Mouse (Mus musculus) forebrain, postnatal 0 days (tissue): ENCODE measurements at regions not wholly inside any gene's neighbourhood (a gene's known extent, or its start where the extent isn't known, plus 50 kb on each side); places are given as distances from the start of the nearest gene placed in this dataset.
A peak's percentile ranks its signal among the peaks of the same experiment; 100 is the strongest.

ENCODE experiments used
- ATAC-seq: fragments of 200-750 bp; cut with Nextera tagmentation; 2 replicates; pipeline ENCODE4 v1.8.0; 2017; ENCODE audit warnings: mild to moderate bottlenecking, moderate library complexity
- DNase-seq: peaks from one replicate; pipeline ENCODE4 v3.0.0-alpha.2; 2015
- H3K27ac ChIP-seq: fragments of 300-500 bp; sonication (generic); 2 replicates; pipeline ENCODE4 v1.5.1; 2014; ENCODE audit warnings: low read depth, mild to moderate bottlenecking, antibody characterized with exemption, low read length, moderate library complexity, mixed read lengths
- H3K27me3 ChIP-seq: fragments of 300-500 bp; sonication (generic); 2 replicates; pipeline ENCODE4 v1.6.1; 2014; ENCODE audit warnings: mild to moderate bottlenecking, low read length, mixed read lengths; ENCODE audit not compliant: insufficient read depth
- H3K36me3 ChIP-seq: fragments of 300-500 bp; sonication (generic); 2 replicates; pipeline ENCODE4 v1.6.1; 2014; ENCODE audit warnings: mild to moderate bottlenecking, moderate library complexity; ENCODE audit not compliant: insufficient read depth
- H3K4me1 ChIP-seq: fragments of 300-500 bp; sonication (generic); 2 replicates; pipeline ENCODE4 v1.6.1; 2014; ENCODE audit warnings: antibody characterized with exemption; ENCODE audit not compliant: insufficient read depth
- H3K4me2 ChIP-seq: fragments of 300-500 bp; sonication (generic); 2 replicates; pipeline ENCODE4 v1.6.1; 2014; ENCODE audit warnings: low read depth, mild to moderate bottlenecking, moderate library complexity
- H3K4me3 ChIP-seq: fragments of 300-500 bp; sonication (generic); 2 replicates; pipeline ENCODE4 v1.5.1; 2014; ENCODE audit warnings: low read depth, low read length, mixed read lengths
- H3K9ac ChIP-seq: fragments of 300-500 bp; sonication (generic); 2 replicates; pipeline ENCODE4 v1.6.1; 2014; ENCODE audit warnings: mild to moderate bottlenecking
- H3K9me3 ChIP-seq: fragments of 300-500 bp; sonication (generic); 2 replicates; pipeline ENCODE4 v1.6.1; 2016; ENCODE audit warnings: low read length
- CTCF ChIP-seq: sonication (generic); IDR thresholded peaks from 2 replicates; pipeline ENCODE4 v1.5.1; 2016; ENCODE audit warnings: antibody characterized with exemption, control low read depth, low read depth
- WGBS: fragments of 180-500 bp; shearing (Covaris S2); extraction: QIAGEN DNeasy Blood & Tissue Kit; methylation state at CpG from one replicate; pipeline ENCODE4 v1.1.7; 2014; 5-methylcytosine and 5-hydroxymethylcytosine counted together

DNA sequence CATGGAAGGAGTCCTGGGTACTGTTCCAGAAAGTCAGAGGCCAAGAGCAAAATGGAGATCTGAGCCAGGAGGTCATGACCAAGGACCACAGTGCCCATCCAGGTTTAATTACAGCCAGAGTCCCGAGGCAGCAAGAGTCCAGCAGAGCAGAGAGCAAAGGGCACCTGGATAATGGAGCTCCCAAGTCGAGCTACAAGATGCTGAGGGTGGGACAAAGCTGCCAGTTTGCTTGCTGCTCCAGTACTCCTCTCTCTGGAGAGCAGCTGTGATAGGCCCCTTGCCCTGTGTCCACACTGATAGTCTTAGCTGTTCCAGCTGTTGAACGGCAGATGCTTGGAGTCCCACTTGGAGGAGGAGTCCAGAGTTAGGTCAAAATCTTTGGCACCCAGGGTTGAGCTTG is 201.0 kb downstream of the Cdh26 start:
- H3K36me3 ChIP-seq: no peaks in the 10 kb centered on the region
- H3K9ac ChIP-seq: no peak overlapping the region
- H3K4me2 ChIP-seq: no peak overlapping the region
- no peak overlapping the region for H3K4me3 ChIP-seq
- no peak overlapping the region for H3K27ac ChIP-seq
- WGBS: 70% methylated on average over 3 of the region's 3 CpGs
- no peak for DNase-seq
- no peaks in the 10 kb centered on the region for H3K9me3 ChIP-seq
- no peak for TF ChIP-seq CTCF
- ATAC-seq: no peak
- no peaks in the 10 kb centered on the region; the same call in 1 of the 2 replicates for H3K27me3 ChIP-seq
- 0 out of 2 replicates have a peak, but pooled peaks cover 4% of the 10 kb centered on the region for H3K4me1 ChIP-seq

DNA sequence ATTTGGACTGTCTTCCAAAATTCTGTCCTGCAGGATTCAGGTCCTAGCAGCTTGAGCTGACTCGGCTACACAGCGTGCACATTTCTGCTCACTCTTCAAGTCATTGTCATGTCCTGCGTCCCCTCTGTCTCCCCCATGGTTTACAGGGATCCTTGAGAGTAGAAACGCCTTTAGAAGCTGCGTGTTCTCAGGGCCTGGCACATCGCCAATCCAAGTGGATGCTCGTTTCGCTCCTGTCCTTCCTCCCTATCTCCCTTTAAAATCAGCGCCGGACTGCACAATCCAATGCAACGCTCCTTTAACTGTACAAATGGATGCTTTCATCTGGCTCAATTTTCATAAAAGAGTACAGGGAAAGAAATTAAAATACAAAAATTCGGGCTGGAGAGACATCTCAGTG is 201.6 kb downstream of the Cdh26 start:
- no peak for ATAC-seq
- 53% methylated on average over 12 of the region's 12 CpGs for WGBS

DNA sequence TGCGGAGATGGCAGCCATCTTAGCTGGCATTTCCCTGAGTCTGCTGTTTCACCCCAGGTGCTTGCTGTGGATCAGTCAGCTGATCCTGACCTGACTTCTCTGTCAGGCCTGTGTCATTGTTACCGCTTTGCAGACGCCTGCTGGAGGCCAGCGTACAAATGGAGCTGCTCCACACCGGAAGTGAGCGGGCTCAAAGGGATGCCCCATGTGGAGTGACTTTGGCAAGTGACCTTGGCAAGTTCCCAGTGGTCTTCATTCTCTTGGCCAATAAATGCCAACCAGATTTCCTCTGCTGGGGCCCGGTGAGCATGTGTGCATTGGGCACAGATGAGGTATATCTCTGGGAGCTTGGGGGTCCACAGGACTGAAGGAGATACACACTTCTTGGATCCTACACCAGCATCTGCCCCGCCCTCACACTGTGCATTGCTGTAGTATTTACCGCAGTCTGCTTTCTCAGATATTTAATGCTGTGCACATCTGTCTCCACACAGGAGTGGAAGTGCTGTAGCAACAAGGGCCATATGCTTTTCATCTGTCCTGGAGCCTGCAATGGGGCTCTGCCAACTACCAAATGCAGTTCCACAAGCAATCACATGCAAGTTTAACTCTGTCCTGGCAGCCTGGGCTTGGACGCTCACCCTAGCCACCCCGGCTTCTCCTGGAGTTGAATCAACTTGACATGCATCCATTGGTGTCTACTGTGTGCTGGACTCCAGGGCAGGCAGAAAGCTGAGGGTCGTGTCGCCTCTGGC is 202.7 kb downstream of the Cdh26 start:
- 84% methylated on average over 13 of the region's 13 CpGs for WGBS
- H3K27me3 ChIP-seq: no peaks in the 10 kb centered on the region
- no peak overlapping the region for H3K4me3 ChIP-seq
- 0 out of 2 replicates have a peak, but pooled peaks cover 4% of the 10 kb centered on the region for H3K4me1 ChIP-seq
- DNase-seq (no peak), ATAC-seq (no peak)
- no peak overlapping the region for H3K9ac ChIP-seq
- no peak overlapping the region for H3K27ac ChIP-seq
- TF ChIP-seq CTCF: no peak
- H3K36me3 ChIP-seq: no peaks in the 10 kb centered on the region
- no peaks in the 10 kb centered on the region for H3K9me3 ChIP-seq
- H3K4me2 ChIP-seq: no peak overlapping the region

More for the DNA sequence above, 201.6 kb downstream of the Cdh26 start:
- Histone ChIP-seq H3K9ac (no peak overlapping the region), H3K36me3 (no peaks in the 10 kb centered on the region), H3K27ac (no peak overlapping the region), H3K4me3 (no peak overlapping the region), H3K4me2 (no peak overlapping the region), H3K9me3 (no peaks in the 10 kb centered on the region), H3K4me1 (0 out of 2 replicates have a peak, but pooled peaks cover 4% of the 10 kb centered on the region), H3K27me3 (no peaks in the 10 kb centered on the region; the same call in 1 of the 2 replicates)
- no peak for TF ChIP-seq CTCF
- DNase-seq: no peak

DNA sequence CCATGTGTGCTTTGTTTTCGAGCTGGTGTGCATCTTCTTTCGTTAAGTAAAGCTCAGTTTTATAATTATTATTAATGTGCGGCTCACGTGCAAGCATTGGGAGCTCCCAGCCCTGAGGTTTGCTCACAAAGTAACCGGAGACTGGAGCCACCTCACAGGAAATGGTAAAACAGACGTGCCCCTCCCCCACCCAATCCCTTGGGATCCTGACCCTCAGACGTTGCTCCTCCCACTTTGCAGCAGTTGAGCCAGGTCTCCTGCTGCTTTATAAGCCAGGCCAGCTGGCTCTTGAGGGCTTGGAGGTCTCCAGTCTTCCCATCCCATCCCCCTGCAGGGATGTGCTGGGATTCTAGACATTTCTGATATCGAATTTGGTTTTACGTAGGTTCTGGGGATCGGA is 203.8 kb downstream of the Cdh26 start:
- no peak overlapping the region for H3K4me3 ChIP-seq
- DNase-seq (no peak), ATAC-seq (no peak)
- H3K9ac ChIP-seq: no peak overlapping the region
- H3K36me3 ChIP-seq: no peaks in the 10 kb centered on the region
- WGBS: 66% methylated on average over 10 of the region's 10 CpGs
- no peaks in the 10 kb centered on the region for H3K27me3 ChIP-seq
- no peak overlapping the region for H3K4me2 ChIP-seq
- no peaks in the 10 kb centered on the region for H3K9me3 ChIP-seq
- H3K27ac ChIP-seq: no peak overlapping the region
- 0 out of 2 replicates have a peak, but pooled peaks cover 4% of the 10 kb centered on the region for H3K4me1 ChIP-seq
- TF ChIP-seq CTCF: no peak

DNA sequence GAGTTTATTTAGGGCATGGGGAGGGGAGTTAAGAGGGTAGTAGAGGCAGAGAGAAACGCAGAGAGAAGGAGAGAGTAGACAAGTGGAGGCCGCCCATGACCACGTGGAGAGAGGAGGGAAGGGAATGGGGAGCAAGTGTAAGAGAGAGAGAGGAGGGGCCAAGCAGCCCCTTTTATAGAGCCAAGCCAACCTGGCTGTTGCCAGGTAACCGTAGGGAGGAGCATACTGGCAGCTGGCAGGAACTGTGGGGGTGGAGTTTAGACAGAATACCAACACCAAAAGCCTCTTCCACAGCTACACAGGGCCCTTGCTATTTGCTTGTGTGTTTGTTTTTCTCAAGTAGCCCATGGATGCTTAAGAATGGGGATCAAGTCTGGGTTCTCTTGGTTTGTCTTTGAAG is 205.4 kb downstream of the Cdh26 start:
- Histone ChIP-seq H3K9me3 (no peaks in the 10 kb centered on the region), H3K27me3 (no peaks in the 10 kb centered on the region), H3K4me3 (no peak overlapping the region), H3K4me2 (no peak overlapping the region), H3K4me1 (0 out of 2 replicates have a peak, but pooled peaks cover 4% of the 10 kb centered on the region), H3K9ac (no peak overlapping the region), H3K36me3 (no peaks in the 10 kb centered on the region), H3K27ac (no peak overlapping the region)
- 24% methylated on average over 4 of the region's 4 CpGs for WGBS
- no peak for TF ChIP-seq CTCF
- DNase-seq (peak; percentile 51), ATAC-seq (peak; percentile 89)

- 94% methylated on average over 9 of the region's 9 CpGs for WGBS
- Histone ChIP-seq H3K4me3 (no peak overlapping the region), H3K27me3 (no peaks in the 10 kb centered on the region), H3K9me3 (no peaks in the 10 kb centered on the region), H3K9ac (no peak overlapping the region), H3K36me3 (no peaks in the 10 kb centered on the region), H3K4me2 (no peak overlapping the region), H3K4me1 (0 out of 2 replicates have a peak, but pooled peaks cover 4% of the 10 kb centered on the region), H3K27ac (no peak overlapping the region)
- ATAC-seq: no peak
- DNase-seq: no peak
- no peak for TF ChIP-seq CTCF
Measured at GRCm38 (mm10) chr2:178636901-178637300, 206.6 kb downstream of the Cdh26 start.
